Mouse (Mus musculus) embryonic facial prominence, embryonic 12.5 days (tissue): ENCODE results near the gene Pou2f3. TPM values are rescaled to one million over a fixed set of nuclear protein-coding genes. Genes with fewer than 3 reads are reported as not detected.
A peak's percentile ranks its signal among the peaks of the same experiment; 100 is the strongest.

Experiments
- ATAC-seq: fragments of 200-750 bp; cut with Nextera tagmentation; 2 replicates; pipeline ENCODE4 v1.8.0; 2017; ENCODE audit not compliant: insufficient number of reproducible peaks, insufficient read depth, low FRiP score, low TSS enrichment
- H3K27ac ChIP-seq: fragments of 300-500 bp; sonication (generic); 2 replicates; pipeline ENCODE4 v1.5.1; 2016; ENCODE audit warnings: mild to moderate bottlenecking
- H3K27me3 ChIP-seq: fragments of 300-500 bp; sonication (generic); 2 replicates; pipeline ENCODE4 v1.6.1; 2016; ENCODE audit warnings: mild to moderate bottlenecking, moderate library complexity
- H3K36me3 ChIP-seq: fragments of 300-500 bp; sonication (generic); 2 replicates; pipeline ENCODE4 v1.6.1; 2016; ENCODE audit warnings: mild to moderate bottlenecking
- H3K4me1 ChIP-seq: fragments of 300-500 bp; sonication (generic); 2 replicates; pipeline ENCODE4 v1.6.1; 2016
- H3K4me2 ChIP-seq: fragments of 300-500 bp; sonication (generic); replicated peaks from 2 replicates; pipeline ENCODE4 v1.6.1; 2016; ENCODE audit warnings: mild to moderate bottlenecking, moderate library complexity
- H3K4me3 ChIP-seq: fragments of 300-500 bp; sonication (generic); 2 replicates; pipeline ENCODE4 v1.5.1; 2016; ENCODE audit warnings: mild to moderate bottlenecking
- H3K9ac ChIP-seq: fragments of 300-500 bp; sonication (generic); 2 replicates; pipeline ENCODE4 v1.6.1; 2016; ENCODE audit warnings: mild to moderate bottlenecking, moderate library complexity
- H3K9me3 ChIP-seq: fragments of 300-500 bp; sonication (generic); 2 replicates; pipeline ENCODE4 v1.6.1; 2016; ENCODE audit warnings: mild to moderate bottlenecking, moderate library complexity
- WGBS: fragments of 180-500 bp; shearing (Covaris S2); methylation state at CpG from one replicate; pipeline ENCODE4 v1.1.7; 2016; 5-methylcytosine and 5-hydroxymethylcytosine counted together
- polyA plus RNA-seq: library from polyadenylated mRNA; unstranded; fragments of >200 nt; fragmentation: Nextera tagmentation; extraction: Ambion mirVana; gene quantifications from 2 replicates; pipeline ENCODE4 v1.2.1, GENCODE M21; 2016

Gene Pou2f3
- polyA plus RNA-seq, 1 experiment from 2014 or later: 0.18 TPM

DNA sequence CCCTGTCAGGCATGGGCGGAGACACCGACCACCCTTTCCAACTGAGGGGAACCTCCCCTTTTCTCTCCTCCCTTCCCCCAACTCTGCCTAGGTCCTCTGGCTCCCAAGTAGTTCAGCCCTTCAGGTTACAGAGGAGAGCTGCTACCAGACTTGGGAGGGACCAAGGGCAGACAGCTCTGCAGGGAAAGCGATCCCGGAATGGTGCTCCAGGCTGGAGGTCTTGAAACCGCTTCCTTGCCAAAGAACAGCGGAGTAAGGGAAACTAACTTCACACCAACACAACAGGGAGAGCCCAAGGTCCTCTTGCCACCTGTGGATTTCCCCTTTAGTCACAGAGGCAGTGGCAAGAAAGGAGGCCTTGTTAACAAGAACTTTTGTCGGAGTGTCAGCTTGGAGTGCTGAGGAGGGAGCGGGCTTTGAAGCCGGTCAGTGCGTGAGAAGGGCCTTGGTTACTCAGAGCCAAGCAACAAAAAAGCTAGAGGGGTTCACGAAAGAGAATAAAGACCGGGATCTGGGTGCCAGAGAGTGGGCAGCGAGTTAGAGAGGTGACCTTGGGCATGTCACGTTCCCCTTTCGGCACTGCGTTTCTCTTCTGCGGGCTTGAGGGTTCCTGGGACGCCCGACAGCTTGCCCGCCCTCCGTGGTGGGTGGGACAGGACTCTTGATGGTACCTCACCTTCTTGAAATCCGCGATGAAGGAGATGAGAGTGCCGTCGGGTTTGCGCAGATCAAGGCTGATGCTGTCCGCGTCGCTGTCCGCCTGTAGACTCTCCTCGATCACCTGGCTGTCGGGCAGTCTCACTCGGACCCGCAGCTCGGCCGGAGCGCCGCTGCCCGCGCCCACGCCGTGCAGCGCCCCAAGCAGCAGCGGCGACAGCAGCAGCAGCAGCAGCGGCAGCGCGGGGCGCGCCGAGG, 28.7 kb upstream of the Pou2f3 start:
- Histone ChIP-seq H3K4me1 (peaks cover 57% of the 10 kb centered on the region), H3K4me3 (peak overlapping the region; percentile 97), H3K27me3 (no peaks in the 10 kb centered on the region), H3K27ac (peak overlapping the region; percentile 95), H3K9ac (peak overlapping the region; percentile 89), H3K9me3 (no peaks in the 10 kb centered on the region), H3K4me2 (peak overlapping the region; percentile 70), H3K36me3 (peaks cover 19% of the 10 kb centered on the region; the same call in 1 of the 2 replicates)
- no peak for ATAC-seq
- 1% methylated on average over 51 of the region's 51 CpGs for WGBS

DNA sequence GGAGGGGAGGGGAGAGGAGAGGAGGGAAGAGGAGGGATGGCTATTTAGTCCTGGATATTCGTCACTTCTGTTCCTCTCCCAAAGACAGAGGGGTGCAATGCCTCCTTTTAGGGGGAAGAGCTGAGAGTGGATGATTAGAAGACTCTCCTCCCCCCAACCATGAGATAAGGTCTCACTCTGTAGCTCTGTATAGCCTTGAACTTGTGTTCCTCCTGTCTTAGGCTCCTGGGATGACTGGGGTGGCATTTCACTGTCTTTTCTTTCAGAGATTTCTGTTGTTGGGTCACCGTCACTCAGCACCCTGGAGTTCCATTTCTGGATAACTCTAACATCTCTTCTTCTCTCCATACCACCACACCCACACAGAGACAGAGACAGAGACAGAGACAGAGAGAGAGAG, 28.0 kb upstream of the Pou2f3 start:
- H3K9me3 ChIP-seq: no peaks in the 10 kb centered on the region
- peaks cover 23% of the 10 kb centered on the region; the same call in 1 of the 2 replicates for H3K36me3 ChIP-seq
- peak overlapping the region; percentile 89 for H3K9ac ChIP-seq
- peaks cover 61% of the 10 kb centered on the region for H3K4me1 ChIP-seq
- 12% methylated on average over 2 of the region's 2 CpGs for WGBS
- H3K27me3 ChIP-seq: no peaks in the 10 kb centered on the region
- ATAC-seq: no peak
- H3K4me2 ChIP-seq: peak overlapping the region; percentile 70
- peak overlapping the region; percentile 95 for H3K27ac ChIP-seq
- H3K4me3 ChIP-seq: peak overlapping the region; percentile 97

DNA sequence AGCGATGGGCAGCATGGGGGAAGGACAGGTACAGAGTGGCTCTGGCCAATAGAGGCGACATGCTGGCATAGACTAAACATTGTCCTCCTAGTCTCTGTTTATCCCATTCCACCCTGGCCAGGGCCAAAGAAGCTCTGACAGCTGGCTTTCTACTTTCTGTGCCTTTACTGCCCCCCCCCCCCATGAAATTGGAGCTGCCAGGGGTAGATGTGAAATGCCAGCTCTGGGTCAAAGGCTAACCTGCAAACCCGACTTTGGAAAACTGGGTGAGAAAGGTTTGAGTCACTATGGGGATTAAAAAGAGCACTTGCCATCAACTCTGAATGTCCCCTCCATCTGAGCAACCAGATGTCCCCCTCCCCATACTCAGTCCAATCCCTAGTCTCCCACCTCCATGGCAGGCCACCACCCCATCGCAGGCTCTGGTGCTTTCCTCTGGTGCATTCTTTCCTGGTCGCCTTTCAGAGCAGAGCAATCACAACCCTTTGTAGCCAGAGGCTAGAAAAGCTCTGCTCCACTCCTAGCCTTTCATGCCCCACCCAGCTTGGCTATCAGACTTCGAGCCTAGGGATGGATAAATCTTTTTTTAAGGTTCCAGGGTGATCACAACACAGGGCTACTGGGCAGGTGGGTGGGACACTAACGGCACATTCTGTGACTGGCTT, 27.1 kb upstream of the Pou2f3 start:
- Histone ChIP-seq H3K27ac (no peak overlapping the region), H3K4me2 (peak overlapping the region; percentile 70), H3K27me3 (no peaks in the 10 kb centered on the region), H3K4me3 (peak overlapping the region; percentile 97), H3K4me1 (peaks cover 70% of the 10 kb centered on the region), H3K36me3 (peaks cover 26% of the 10 kb centered on the region; the same call in 1 of the 2 replicates), H3K9ac (peak overlapping the region; percentile 89; the same call in 1 of the 2 replicates), H3K9me3 (no peaks in the 10 kb centered on the region)
- 31% methylated on average over 7 of the region's 7 CpGs for WGBS
- ATAC-seq: no peak

DNA sequence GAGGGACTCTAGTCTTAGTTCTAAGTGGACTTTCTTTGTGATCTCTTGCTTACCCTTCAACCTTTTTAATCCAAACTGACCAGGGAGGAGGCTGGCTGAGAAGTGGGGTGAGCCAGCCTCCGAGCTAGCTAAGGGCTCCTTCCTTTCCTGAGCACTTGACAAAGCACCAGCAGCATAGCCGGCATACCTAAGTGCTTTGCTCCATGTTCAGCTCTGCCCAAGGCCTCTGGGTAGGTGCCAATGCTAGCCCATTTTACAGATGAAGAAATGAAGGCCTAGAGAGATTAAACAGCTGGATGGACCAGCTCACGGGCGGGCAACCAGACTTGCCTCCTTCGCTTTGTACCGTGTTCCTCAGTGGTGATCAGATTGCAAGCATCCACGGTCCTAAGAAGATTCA, 26.4 kb upstream of the Pou2f3 start:
- WGBS: 81% methylated on average over 7 of the region's 7 CpGs
- Histone ChIP-seq H3K9ac (no peak overlapping the region), H3K4me2 (peak overlapping the region; percentile 70), H3K4me3 (no peak overlapping the region), H3K36me3 (peaks cover 26% of the 10 kb centered on the region; the same call in 1 of the 2 replicates), H3K4me1 (peaks cover 77% of the 10 kb centered on the region), H3K27me3 (no peaks in the 10 kb centered on the region), H3K9me3 (no peaks in the 10 kb centered on the region), H3K27ac (no peak overlapping the region)
- no peak for ATAC-seq

DNA sequence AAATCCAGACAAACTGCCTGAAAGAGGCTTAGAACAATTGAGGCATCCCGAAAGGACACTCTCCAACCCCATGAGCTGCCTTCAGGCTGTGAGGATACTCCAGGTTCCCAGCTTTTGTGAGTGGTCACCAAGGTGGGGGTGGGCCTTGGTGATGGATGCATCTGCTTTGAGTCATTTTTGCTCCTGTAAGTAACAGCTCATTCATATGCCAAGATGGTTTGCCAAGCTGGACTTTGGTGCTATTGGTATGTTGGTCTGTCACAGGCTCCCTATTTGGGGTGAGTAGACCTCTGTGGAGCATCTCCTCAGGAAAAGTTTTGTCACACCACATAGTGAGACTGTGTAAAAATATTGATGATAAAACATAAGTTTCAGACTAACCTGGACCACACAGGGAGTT, 25.9 kb upstream of the Pou2f3 start:
- peaks cover 77% of the 10 kb centered on the region for H3K4me1 ChIP-seq
- no peak overlapping the region for H3K4me3 ChIP-seq
- H3K27ac ChIP-seq: no peak overlapping the region
- H3K9me3 ChIP-seq: no peaks in the 10 kb centered on the region
- 76% methylated on average over 1 of the region's 1 CpGs for WGBS
- ATAC-seq: no peak
- peaks cover 26% of the 10 kb centered on the region; the same call in 1 of the 2 replicates for H3K36me3 ChIP-seq
- H3K4me2 ChIP-seq: no peak overlapping the region
- H3K27me3 ChIP-seq: no peaks in the 10 kb centered on the region
- H3K9ac ChIP-seq: no peak overlapping the region

- H3K36me3 ChIP-seq: peaks cover 33% of the 10 kb centered on the region
- H3K4me1 ChIP-seq: peaks cover 78% of the 10 kb centered on the region
- no peak for ATAC-seq
- H3K27ac ChIP-seq: no peak overlapping the region
- no peaks in the 10 kb centered on the region for H3K9me3 ChIP-seq
- no peak overlapping the region for H3K4me3 ChIP-seq
- no peak overlapping the region for H3K4me2 ChIP-seq
- H3K27me3 ChIP-seq: no peaks in the 10 kb centered on the region
- 80% methylated on average over 6 of the region's 6 CpGs for WGBS
- H3K9ac ChIP-seq: no peak overlapping the region
Observed at GRCm38 (mm10) chr9:43235336-43235735, 25.2 kb upstream of the Pou2f3 start.

- Histone ChIP-seq H3K27ac (no peak overlapping the region), H3K4me1 (peaks cover 81% of the 10 kb centered on the region), H3K9ac (no peak overlapping the region), H3K27me3 (no peaks in the 10 kb centered on the region), H3K9me3 (no peaks in the 10 kb centered on the region), H3K36me3 (peaks cover 40% of the 10 kb centered on the region), H3K4me2 (no peak overlapping the region), H3K4me3 (no peak overlapping the region)
- ATAC-seq: no peak
- 75% methylated on average over 5 of the region's 5 CpGs for WGBS
Observed at GRCm38 (mm10) chr9:43234496-43234895, 24.3 kb upstream of the Pou2f3 start.

- no peak overlapping the region for H3K4me2 ChIP-seq
- peaks cover 76% of the 10 kb centered on the region for H3K4me1 ChIP-seq
- H3K27me3 ChIP-seq: no peaks in the 10 kb centered on the region
- peaks cover 46% of the 10 kb centered on the region for H3K36me3 ChIP-seq
- 91% methylated on average over 1 of the region's 1 CpGs for WGBS
- no peaks in the 10 kb centered on the region for H3K9me3 ChIP-seq
- no peak overlapping the region for H3K4me3 ChIP-seq
- 0 out of 2 replicates have a peak overlapping the region, but pooled peaks have one; percentile 19 for H3K9ac ChIP-seq
- H3K27ac ChIP-seq: no peak overlapping the region
- ATAC-seq: no peak
Observed at GRCm38 (mm10) chr9:43233515-43233914, 23.3 kb upstream of the Pou2f3 start.

DNA sequence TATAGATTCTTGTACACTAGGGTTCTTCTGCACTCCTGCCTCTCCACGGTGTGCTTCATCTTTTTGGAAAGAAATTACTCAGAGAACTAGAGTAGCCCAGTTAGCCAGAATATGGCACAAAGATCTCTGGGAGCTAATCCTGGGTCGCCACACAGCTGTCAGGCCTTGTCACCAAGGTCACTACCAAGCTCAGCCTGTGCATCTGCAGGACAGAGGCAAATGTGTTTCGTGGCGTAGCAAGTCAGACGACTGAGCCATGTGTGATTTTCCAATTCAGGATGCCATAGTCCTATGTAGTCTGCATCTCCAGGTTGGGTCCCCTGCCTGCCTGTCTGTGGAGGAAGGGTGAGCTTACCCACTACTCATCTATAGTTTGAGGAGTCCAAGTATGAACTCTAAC, 22.9 kb upstream of the Pou2f3 start:
- H3K27ac ChIP-seq: no peak overlapping the region
- 57% methylated on average over 5 of the region's 5 CpGs for WGBS
- peaks cover 72% of the 10 kb centered on the region for H3K4me1 ChIP-seq

GRCm38 (mm10) chr9:43232286-43232685, 22.1 kb upstream of the Pou2f3 start:
- peak overlapping the region; percentile 76; the same call in 1 of the 2 replicates for H3K27ac ChIP-seq
- peaks cover 46% of the 10 kb centered on the region for H3K36me3 ChIP-seq
- H3K9me3 ChIP-seq: no peaks in the 10 kb centered on the region
- H3K27me3 ChIP-seq: no peaks in the 10 kb centered on the region
- ATAC-seq: no peak
- no peak overlapping the region for H3K4me3 ChIP-seq
- WGBS: 11% methylated on average over 5 of the region's 5 CpGs
- 0 out of 2 replicates have a peak overlapping the region, but pooled peaks have one; percentile 28 for H3K9ac ChIP-seq
- no peak overlapping the region; the same call in 1 of the 2 replicates for H3K4me2 ChIP-seq
- H3K4me1 ChIP-seq: peaks cover 64% of the 10 kb centered on the region

More for the DNA sequence above, 22.9 kb upstream of the Pou2f3 start:
- no peak for ATAC-seq
- Histone ChIP-seq H3K4me3 (no peak overlapping the region), H3K27me3 (no peaks in the 10 kb centered on the region), H3K36me3 (peaks cover 46% of the 10 kb centered on the region), H3K4me2 (no peak overlapping the region; the same call in 1 of the 2 replicates), H3K9ac (0 out of 2 replicates have a peak overlapping the region, but pooled peaks have one; percentile 19), H3K9me3 (no peaks in the 10 kb centered on the region)

- H3K9ac ChIP-seq: 0 out of 2 replicates have a peak overlapping the region, but pooled peaks have one; percentile 28
- WGBS: 42% methylated on average over 4 of the region's 4 CpGs
- no peak overlapping the region for H3K4me3 ChIP-seq
- H3K4me1 ChIP-seq: peaks cover 62% of the 10 kb centered on the region
- no peak overlapping the region; the same call in 1 of the 2 replicates for H3K4me2 ChIP-seq
- H3K27me3 ChIP-seq: no peaks in the 10 kb centered on the region
- H3K27ac ChIP-seq: peak overlapping the region; percentile 76
- H3K36me3 ChIP-seq: peaks cover 46% of the 10 kb centered on the region
- no peaks in the 10 kb centered on the region for H3K9me3 ChIP-seq
- ATAC-seq: peak; percentile 52; the same call in 1 of the 2 replicates
Observed at GRCm38 (mm10) chr9:43231805-43232204, 21.6 kb upstream of the Pou2f3 start.
